Mouse (Mus musculus): ENCODE data around the gene Stard9. TPM values are rescaled to one million over a fixed set of nuclear protein-coding genes. Genes with fewer than 3 reads are reported as not detected.
A peak's percentile ranks its signal among the peaks of the same experiment; 100 is the strongest.

Gene Stard9
- polyA plus RNA-seq, 1 experiment = 3.0 TPM

DNA sequence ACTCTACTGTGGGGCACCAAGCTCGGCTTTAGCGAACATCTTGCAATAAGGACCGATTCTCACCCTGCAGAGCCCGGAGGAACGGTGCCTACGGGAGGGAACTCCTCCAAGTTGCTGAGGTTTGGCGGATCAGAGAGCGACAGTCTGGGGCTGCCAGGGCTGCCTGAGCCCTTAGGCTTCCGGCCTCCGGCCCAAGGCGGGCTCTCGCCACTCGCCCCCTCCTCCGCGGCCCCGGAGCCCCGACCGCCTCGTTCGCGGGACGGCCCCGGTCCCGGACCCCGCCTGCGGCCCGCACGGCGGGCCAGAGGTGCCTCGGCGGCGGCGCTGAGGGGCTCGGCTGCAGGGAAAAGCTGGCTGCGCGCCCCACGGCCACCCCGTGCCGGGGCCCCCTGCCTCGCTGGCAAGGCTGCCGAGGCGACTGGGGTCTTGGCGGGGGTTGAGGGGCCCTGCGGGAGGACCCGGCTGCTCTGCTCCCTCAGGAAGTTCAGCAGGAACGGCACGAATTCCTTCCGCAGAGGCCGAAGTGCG lies 101.8 kb downstream of the Stard9 start:
- TF ChIP-seq CTCF (IDR thresholded peaks at IDR 0.05; ENCODE audit: borderline replicate concordance, control insufficient read depth, extremely low read depth, insufficient read depth, low read length, poor library complexity) (no peak; the same call in 1 of the 2 replicates), POLR2A (IDR thresholded peaks at IDR 0.05; ENCODE audit: control insufficient read depth, extremely low read depth, insufficient read depth, low read length, poor library complexity) (no peak)
- DNase-seq = peak; percentile 52
- no peak overlapping the region for H3K27ac ChIP-seq (ENCODE audit: control insufficient read depth, insufficient read depth, low read length)
- peak overlapping the region; percentile 91 for H3K4me3 ChIP-seq (ENCODE audit: control insufficient read depth, insufficient read depth, low read length)
- H3K27me3 ChIP-seq (ENCODE audit: control insufficient read depth, insufficient read depth, low read length) = no peaks in the 10 kb centered on the region
- H3K4me1 ChIP-seq (replicated peaks; ENCODE audit: control insufficient read depth, insufficient read depth, low read length) = peaks cover 15% of the 10 kb centered on the region
- under 1% methylated on average over 50 of the region's 50 CpGs for WGBS
- H3K36me3 ChIP-seq (ENCODE audit: control insufficient read depth, insufficient read depth, low read length) = peaks cover 21% of the 10 kb centered on the region

DNA sequence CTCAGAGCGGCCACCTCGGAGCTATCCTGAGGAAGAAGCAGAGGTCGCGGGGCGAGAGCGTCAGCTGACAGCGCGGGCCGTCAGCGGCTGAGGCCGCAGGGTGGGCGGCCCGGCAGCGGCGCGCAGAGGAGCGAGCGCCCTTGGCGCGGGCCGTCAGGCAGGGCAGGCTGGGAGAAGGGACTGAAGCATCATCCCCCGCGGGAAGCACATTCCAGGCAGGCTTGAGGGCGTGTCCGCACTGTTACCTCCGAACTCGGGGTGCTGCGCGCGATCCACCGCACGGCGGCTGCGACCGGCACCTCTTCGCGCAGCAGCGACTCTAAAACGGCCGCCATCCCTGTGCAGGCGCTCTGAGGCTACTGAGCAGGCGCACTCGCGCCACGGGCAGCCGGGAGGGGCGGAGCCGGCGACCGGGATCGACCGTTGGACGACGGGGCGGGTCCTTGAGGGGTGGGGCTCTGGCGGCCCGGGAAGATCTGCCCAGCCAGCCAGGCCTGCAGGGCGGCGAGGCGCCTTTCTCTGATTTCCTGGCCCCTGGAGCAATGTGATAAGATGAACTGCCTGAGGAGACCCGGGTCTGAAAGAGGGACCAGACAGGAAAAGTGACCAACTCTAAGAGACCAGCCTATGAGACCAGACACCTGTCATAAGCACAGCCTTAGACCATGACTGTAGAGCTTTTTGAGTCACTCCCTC lies 102.4 kb downstream of the Stard9 start:
- WGBS = under 1% methylated on average over 60 of the region's 61 CpGs
- Histone ChIP-seq H3K4me3 (ENCODE audit: control insufficient read depth, insufficient read depth, low read length) (peak overlapping the region; percentile 91), H3K27ac (ENCODE audit: control insufficient read depth, insufficient read depth, low read length) (peak overlapping the region; percentile 38), H3K4me1 (replicated peaks; ENCODE audit: control insufficient read depth, insufficient read depth, low read length) (peaks cover 15% of the 10 kb centered on the region), H3K27me3 (ENCODE audit: control insufficient read depth, insufficient read depth, low read length) (no peaks in the 10 kb centered on the region), H3K36me3 (ENCODE audit: control insufficient read depth, insufficient read depth, low read length) (peaks cover 15% of the 10 kb centered on the region)
- peak; percentile 92 for DNase-seq
- TF ChIP-seq CTCF (IDR thresholded peaks at IDR 0.05; ENCODE audit: borderline replicate concordance, control insufficient read depth, extremely low read depth, insufficient read depth, low read length, poor library complexity) (peak; percentile 48; the same call in 1 of the 2 replicates), POLR2A (IDR thresholded peaks at IDR 0.05; ENCODE audit: control insufficient read depth, extremely low read depth, insufficient read depth, low read length, poor library complexity) (peak; percentile 94)

DNA sequence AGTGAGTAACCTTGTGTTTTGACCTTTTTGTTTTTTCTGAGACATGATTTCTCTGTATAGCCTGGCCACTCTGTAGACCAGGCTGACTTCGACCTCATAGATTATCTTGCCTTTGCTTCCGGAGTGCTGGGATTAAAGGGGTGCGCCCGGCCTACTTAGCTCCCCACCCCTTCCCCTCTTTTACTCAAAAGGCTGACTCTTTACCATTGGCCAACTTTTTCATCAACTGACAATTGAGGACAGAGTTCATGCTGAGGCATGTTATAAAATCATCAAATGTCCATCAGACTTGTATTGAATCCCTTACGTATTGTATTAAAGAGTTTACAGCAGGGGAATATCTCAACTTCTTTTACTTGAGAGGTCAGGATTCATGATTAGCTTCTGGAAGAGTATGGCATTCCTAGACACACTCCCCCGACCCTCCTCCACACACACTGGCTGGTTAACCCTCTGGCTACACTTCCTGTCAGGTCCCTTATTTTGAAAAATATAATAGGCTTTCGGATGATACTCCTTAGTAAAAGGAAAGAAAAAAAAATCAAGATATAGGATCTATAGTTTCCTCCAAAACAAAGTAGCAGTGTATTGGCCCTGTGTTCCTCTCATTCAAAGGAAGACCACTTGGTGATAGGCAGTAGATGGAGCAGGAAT lies 103.1 kb downstream of the Stard9 start:
- TF ChIP-seq POLR2A (IDR thresholded peaks at IDR 0.05; ENCODE audit: control insufficient read depth, extremely low read depth, insufficient read depth, low read length, poor library complexity) = no peak
- TF ChIP-seq CTCF (IDR thresholded peaks at IDR 0.05; ENCODE audit: borderline replicate concordance, control insufficient read depth, extremely low read depth, insufficient read depth, low read length, poor library complexity) = no peak
- WGBS = 47% methylated on average over 7 of the region's 7 CpGs
- H3K36me3 ChIP-seq (ENCODE audit: control insufficient read depth, insufficient read depth, low read length) = peaks cover 8% of the 10 kb centered on the region
- DNase-seq = no peak
- peak overlapping the region; percentile 91; the same call in 1 of the 2 replicates for H3K4me3 ChIP-seq (ENCODE audit: control insufficient read depth, insufficient read depth, low read length)
- peak overlapping the region; percentile 38 for H3K27ac ChIP-seq (ENCODE audit: control insufficient read depth, insufficient read depth, low read length)
- peaks cover 15% of the 10 kb centered on the region for H3K4me1 ChIP-seq (replicated peaks; ENCODE audit: control insufficient read depth, insufficient read depth, low read length)
- no peaks in the 10 kb centered on the region for H3K27me3 ChIP-seq (ENCODE audit: control insufficient read depth, insufficient read depth, low read length)

DNA sequence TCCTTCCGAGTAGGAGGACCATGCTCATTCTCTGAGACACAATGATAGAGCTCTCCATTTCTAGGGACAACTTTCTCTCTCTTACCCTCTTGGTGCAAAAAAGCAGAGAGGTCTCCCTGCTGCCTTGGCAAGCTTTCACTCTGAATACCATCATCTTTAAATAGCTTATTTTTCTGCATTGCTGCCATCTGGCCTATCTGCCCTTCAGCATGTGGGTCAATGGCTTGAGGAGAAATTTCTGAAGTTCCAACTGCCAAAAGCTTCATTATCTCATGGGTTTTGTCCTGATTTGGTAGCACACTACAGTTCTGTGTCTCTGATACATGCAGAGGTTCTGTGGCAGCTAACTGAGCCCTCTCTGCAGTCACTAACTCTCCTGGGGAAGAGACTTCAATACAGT lies 116.6 kb downstream of the Stard9 start:
- no peak for DNase-seq
- no peak overlapping the region for H3K4me3 ChIP-seq (ENCODE audit: control insufficient read depth, insufficient read depth, low read length)
- H3K4me1 ChIP-seq (replicated peaks; ENCODE audit: control insufficient read depth, insufficient read depth, low read length) = no peaks in the 10 kb centered on the region
- TF ChIP-seq POLR2A (IDR thresholded peaks at IDR 0.05; ENCODE audit: control insufficient read depth, extremely low read depth, insufficient read depth, low read length, poor library complexity) (no peak), CTCF (IDR thresholded peaks at IDR 0.05; ENCODE audit: borderline replicate concordance, control insufficient read depth, extremely low read depth, insufficient read depth, low read length, poor library complexity) (no peak)
- peaks cover 9% of the 10 kb centered on the region; the same call in 1 of the 2 replicates for H3K36me3 ChIP-seq (ENCODE audit: control insufficient read depth, insufficient read depth, low read length)
- no peak overlapping the region for H3K27ac ChIP-seq (ENCODE audit: control insufficient read depth, insufficient read depth, low read length)
- no peaks in the 10 kb centered on the region for H3K27me3 ChIP-seq (ENCODE audit: control insufficient read depth, insufficient read depth, low read length)
- 97% methylated on average over 1 of the region's 1 CpGs for WGBS

DNA sequence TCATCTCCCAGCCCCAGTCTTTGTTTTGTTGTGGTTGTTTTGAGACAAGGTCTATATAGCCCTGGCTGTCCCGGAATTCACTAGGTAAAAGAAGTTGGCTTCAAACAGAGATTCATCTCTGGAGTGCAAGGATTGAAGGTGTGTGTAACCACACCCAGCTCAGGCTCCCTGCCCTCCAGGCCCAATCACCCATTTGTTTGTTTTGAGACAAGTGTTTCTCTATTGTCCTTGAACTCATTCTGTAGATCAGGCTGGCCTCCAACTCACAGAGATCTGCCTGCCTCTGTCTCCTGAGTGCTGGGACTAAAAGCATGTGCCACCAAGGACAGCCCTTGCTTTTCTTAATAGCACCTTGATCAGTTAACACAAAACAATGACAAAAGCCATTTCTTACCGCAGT lies 119.1 kb downstream of the Stard9 start:
- H3K27me3 ChIP-seq (ENCODE audit: control insufficient read depth, insufficient read depth, low read length) = no peaks in the 10 kb centered on the region
- H3K4me1 ChIP-seq (replicated peaks; ENCODE audit: control insufficient read depth, insufficient read depth, low read length) = no peaks in the 10 kb centered on the region
- no peak overlapping the region for H3K27ac ChIP-seq (ENCODE audit: control insufficient read depth, insufficient read depth, low read length)
- peaks cover 9% of the 10 kb centered on the region; the same call in 1 of the 2 replicates for H3K36me3 ChIP-seq (ENCODE audit: control insufficient read depth, insufficient read depth, low read length)
- WGBS = 98% methylated on average over 2 of the region's 2 CpGs
- H3K4me3 ChIP-seq (ENCODE audit: control insufficient read depth, insufficient read depth, low read length) = no peak overlapping the region
- TF ChIP-seq CTCF (IDR thresholded peaks at IDR 0.05; ENCODE audit: borderline replicate concordance, control insufficient read depth, extremely low read depth, insufficient read depth, low read length, poor library complexity) (no peak), POLR2A (IDR thresholded peaks at IDR 0.05; ENCODE audit: control insufficient read depth, extremely low read depth, insufficient read depth, low read length, poor library complexity) (no peak)
- no peak for DNase-seq

DNA sequence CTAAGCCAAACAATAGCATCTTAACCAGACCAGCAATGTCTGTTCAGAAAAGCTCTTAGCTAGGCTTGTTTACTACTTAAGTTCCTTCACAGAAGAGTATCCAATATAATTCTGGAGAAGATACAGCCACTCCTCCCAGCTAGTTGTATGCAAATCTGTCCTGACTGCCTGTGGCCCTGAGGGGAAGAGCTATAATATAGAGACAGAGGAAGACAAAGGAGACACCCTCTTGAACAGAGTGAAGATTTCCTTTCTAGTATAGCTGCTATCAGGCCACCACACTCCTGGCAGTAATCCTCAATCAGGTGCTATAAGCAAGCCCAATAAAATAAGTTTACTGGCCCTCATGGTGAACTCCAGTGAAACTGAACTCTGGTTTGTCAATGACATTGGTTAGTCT lies 133.0 kb downstream of the Stard9 start:
- Histone ChIP-seq H3K27me3 (ENCODE audit: control insufficient read depth, insufficient read depth, low read length) (no peaks in the 10 kb centered on the region), H3K27ac (ENCODE audit: control insufficient read depth, insufficient read depth, low read length) (no peak overlapping the region)
- no peak for DNase-seq

More for the DNA sequence above, 133.0 kb downstream of the Stard9 start:
- Histone ChIP-seq H3K36me3 (ENCODE audit: control insufficient read depth, insufficient read depth, low read length) (no peaks in the 10 kb centered on the region), H3K4me3 (ENCODE audit: control insufficient read depth, insufficient read depth, low read length) (no peak overlapping the region), H3K4me1 (replicated peaks; ENCODE audit: control insufficient read depth, insufficient read depth, low read length) (no peaks in the 10 kb centered on the region)
- no peak for TF ChIP-seq POLR2A (IDR thresholded peaks at IDR 0.05; ENCODE audit: control insufficient read depth, extremely low read depth, insufficient read depth, low read length, poor library complexity)
- no peak for TF ChIP-seq CTCF (IDR thresholded peaks at IDR 0.05; ENCODE audit: borderline replicate concordance, control insufficient read depth, extremely low read depth, insufficient read depth, low read length, poor library complexity)

All from thymus, adult 2 months (tissue).